ENCODE assay signal across 8 mouse cellular contexts in genomic region chr11:95337846-95338342, GRCm38 (mm10). TPM values are rescaled to one million over a fixed set of nuclear protein-coding genes. Genes with fewer than 3 reads are reported as not detected.
A peak's percentile ranks its signal among the peaks of the same experiment; 100 is the strongest.
DNase-seq lines count a peak whose midpoint lies in the region; ATAC-seq and TF ChIP-seq lines count a peak whose summit lies in the region.

No protein-coding gene starts in this region.

- no peak overlapping the region for H3K9ac ChIP-seq in CH12.LX (ENCODE audit: insufficient read depth, low read depth)
- no peak overlapping the region for H3K9ac ChIP-seq in forebrain, postnatal 0 days

- no peak for ATAC-seq in forebrain, postnatal 0 days

- H3K79me2 ChIP-seq in CH12.LX (replicated peaks; ENCODE audit: control insufficient read depth, extremely low read depth, insufficient read depth, poor library complexity, severe bottlenecking) (no peaks in the 10 kb centered on the region), macrophage (ENCODE audit: inconsistent target) (peaks cover 32% of the 10 kb centered on the region; the same call in 1 of the 2 replicates)

- TF ChIP-seq POLR2A in CH12.LX (IDR thresholded peaks at IDR 0.05; ENCODE audit: low read depth, low read length) = no peak

- H3K27me3 ChIP-seq in heart, embryonic 10.5 days (ENCODE audit: insufficient read depth, poor library complexity, severe bottlenecking) = 0 out of 2 replicates have a peak, but pooled peaks cover 3% of the 10 kb centered on the region
- peaks cover 74% of the 10 kb centered on the region for H3K27me3 ChIP-seq in CH12.LX (replicated peaks)
- H3K27me3 ChIP-seq in forebrain, postnatal 0 days (ENCODE audit: insufficient read depth, low read length) = peaks cover 4% of the 10 kb centered on the region; the same call in 1 of the 2 replicates

- dilution Hi-C loops in CH12.LX (cut with MboI; ENCODE audit: extremely low pct_ligation_motif_present, extremely low pct_unique_long_range_greater_than_20kb, low sequenced_read_pairs) = no loop called here

- H3K4me3 ChIP-seq in heart, embryonic 10.5 days = peak overlapping the region; percentile 96
- peak overlapping the region in 2 of 3 experiments; percentile 44 to 66 for H3K4me3 ChIP-seq in CH12.LX (replicated peaks in 1 of 3; ENCODE audit: low read depth in 2 of 3, low read length in 2 of 3, poor library complexity in 1 of 3)
- H3K4me3 ChIP-seq in forebrain, postnatal 0 days (ENCODE audit: low read depth, low read length) = peak overlapping the region; percentile 78
- H3K4me3 ChIP-seq in macrophage (ENCODE audit: inconsistent target) = peak overlapping the region; percentile 41

- peaks cover 25% of the 10 kb centered on the region for H3K4me1 ChIP-seq in heart, embryonic 10.5 days
- H3K4me1 ChIP-seq in CH12.LX (ENCODE audit: control insufficient read depth in 1 of 2, insufficient read depth in 2 of 2) = peaks cover 7 to 33% of the 10 kb centered on the region in 2 experiments; a peak in 3 of 4 replicates
- no peaks in the 10 kb centered on the region for H3K4me1 ChIP-seq in forebrain, postnatal 0 days (ENCODE audit: insufficient read depth)

- 25% methylated on average over 9 of the region's 9 CpGs for WGBS in heart, embryonic 10.5 days
- 33% methylated on average over 9 of the region's 9 CpGs for WGBS in forebrain, postnatal 0 days
- 7% methylated on average over 9 of the region's 9 CpGs for whole genome bisulfite sequencing in macrophage (ENCODE audit: missing documents)

- no peak for TF ChIP-seq CTCF in CH12.LX (conservative IDR thresholded peaks at IDR 0.05 in 1 of 2, IDR thresholded peaks at IDR 0.05 in 1 of 2; ENCODE audit: low read depth in 2 of 2, low read length in 2 of 2)
- no peak for TF ChIP-seq CTCF in forebrain, postnatal 0 days (IDR thresholded peaks at IDR 0.05; ENCODE audit: low read depth)

- peak overlapping the region; percentile 91 for H3K4me2 ChIP-seq in CH12.LX (ENCODE audit: insufficient read depth, low read depth, poor library complexity, severe bottlenecking)
- peak overlapping the region; percentile 98 for H3K4me2 ChIP-seq in forebrain, postnatal 0 days (ENCODE audit: low read depth)

- intact Hi-C loops in heart, postnatal 36 days (cut with DNase I) = loop anchor here (2.0 kb wide), 2 partner anchors 27 to 47 kb away; partner anchors contain the start of gene Slc35b1

- DNase-seq in heart, embryonic 10.5 days (ENCODE audit: low spot score) = no peak
- DNase-seq in heart, postnatal 36 days = no peak
- DNase-seq in CH12.LX (ENCODE audit: extremely low read depth) = no peak
- DNase-seq in forebrain, postnatal 0 days = no peak
- no peak for DNase-seq in urinary bladder, adult 2 months (ENCODE audit: low spot score)
- DNase-seq in embryo, embryonic 9.5 days (ENCODE audit: extremely low spot score) = no peak
- DNase-seq in cerebellum, adult 18-20 months = no peak

- no peak for TF ChIP-seq RAD21 in CH12.LX (IDR thresholded peaks at IDR 0.05; ENCODE audit: low read depth, low read length)

- H3K36me3 ChIP-seq in heart, embryonic 10.5 days = no peaks in the 10 kb centered on the region
- H3K36me3 ChIP-seq in CH12.LX (replicated peaks in 1 of 2; ENCODE audit: control insufficient read depth in 1 of 2, insufficient read depth in 1 of 2, low read length in 1 of 2) = no peaks in the 10 kb centered on the region
- no peaks in the 10 kb centered on the region for H3K36me3 ChIP-seq in forebrain, postnatal 0 days (ENCODE audit: insufficient read depth)
- no peaks in the 10 kb centered on the region for H3K36me3 ChIP-seq in macrophage (ENCODE audit: inconsistent target)

- H3K9me3 ChIP-seq in heart, embryonic 10.5 days = no peaks in the 10 kb centered on the region
- H3K9me3 ChIP-seq in CH12.LX (replicated peaks; ENCODE audit: low read length) = no peaks in the 10 kb centered on the region
- H3K9me3 ChIP-seq in forebrain, postnatal 0 days (ENCODE audit: low read length) = no peaks in the 10 kb centered on the region

- in situ Hi-C loops in CH12.LX (cut with MboI; ENCODE audit: low pct_ligation_motif_present, low pct_unique_long_range_greater_than_20kb, low sequenced_read_pairs) = no loop called here

- peak overlapping the region; percentile 93 for H3K27ac ChIP-seq in heart, embryonic 10.5 days
- no peak overlapping the region for H3K27ac ChIP-seq in CH12.LX (ENCODE audit: insufficient read depth, low read depth)
- no peak overlapping the region for H3K27ac ChIP-seq in forebrain, postnatal 0 days (ENCODE audit: low read depth, low read length)
- 0 out of 2 replicates have a peak overlapping the region, but pooled peaks have one; percentile 7 for H3K27ac ChIP-seq in macrophage

- no peak for TF ChIP-seq EP300 in CH12.LX (IDR thresholded peaks at IDR 0.05; ENCODE audit: low read length)

TF ChIP-seq in CH12.LX, 34 proteins besides CTCF, POLR2A, EP300 and RAD21:
- TF ChIP-seq ZKSCAN1 (IDR thresholded peaks at IDR 0.05; ENCODE audit: borderline replicate concordance, low read depth, low read length) = no peak
- no peak for TF ChIP-seq TBP (conservative IDR thresholded peaks at IDR 0.05; ENCODE audit: low read depth, low read length)
- TF ChIP-seq ELF1 (IDR thresholded peaks at IDR 0.05; ENCODE audit: low read depth, low read length) = no peak
- TF ChIP-seq MEF2A (IDR thresholded peaks at IDR 0.05; ENCODE audit: borderline replicate concordance, low read depth, low read length) = no peak
- no peak for TF ChIP-seq ZC3H11A (IDR thresholded peaks at IDR 0.05; ENCODE audit: low read depth, low read length)
- no peak for TF ChIP-seq JUND (conservative IDR thresholded peaks at IDR 0.05; ENCODE audit: low read depth, low read length)
- TF ChIP-seq TCF12 (IDR thresholded peaks at IDR 0.05; ENCODE audit: low read depth, low read length) = no peak
- no peak for TF ChIP-seq CHD1 (IDR thresholded peaks at IDR 0.05; ENCODE audit: low read depth, low read length)
- TF ChIP-seq MYC (IDR thresholded peaks at IDR 0.05; ENCODE audit: low read depth, low read length) = no peak
- TF ChIP-seq IRF4 (IDR thresholded peaks at IDR 0.05; ENCODE audit: low read depth, low read length) = no peak
- TF ChIP-seq BHLHE40 (IDR thresholded peaks at IDR 0.05; ENCODE audit: low read depth, low read length) = no peak
- TF ChIP-seq POLR2AphosphoS2 (IDR thresholded peaks at IDR 0.05; ENCODE audit: low read depth, low read length) = no peak
- no peak for TF ChIP-seq JUN (IDR thresholded peaks at IDR 0.05; ENCODE audit: insufficient read depth, low read depth, low read length)
- TF ChIP-seq MAX (IDR thresholded peaks at IDR 0.05; ENCODE audit: low read length) = no peak
TF ChIP-seq in CH12.LX: peak in this region for 0.

RNA-seq across cellular contexts. Expression of gene Fam117a, which starts 1.1 kb away (rescaled TPM):
- 8.2 and 10.7 TPM in 2 replicates for polyA plus RNA-seq in heart, embryonic 10.5 days (2016; fragmentation: Nextera tagmentation; extraction: Ambion mirVana)
- total RNA-seq in heart, postnatal 36 days (2021) = 10 to 100 TPM in 1 of 2 experiments, 1 to 10 TPM in 1; 7.0 to 10.3 TPM
- total RNA-seq in CH12.LX (2012; rRNA removed) (1.5 and 2.2 TPM in 2 replicates), CH12.LX (2014; rRNA removed) (0.54 and 0.62 TPM in 2 replicates)
- polyA plus RNA-seq in CH12.LX (2012; ENCODE audit: insufficient read length, low read depth) (0.91 and 0.98 TPM in 2 replicates), macrophage (2018) (3.2 to 6.4 TPM (median 3.5 TPM) in 3 replicates)
- 5.5 TPM in 2 replicates for total RNA-seq in forebrain, postnatal 0 days (2014; rRNA removed)
- polyA plus RNA-seq in forebrain, postnatal 0 days (2015; fragmentation: Nextera tagmentation; extraction: Ambion mirVana) = 1.0 and 1.8 TPM in 2 replicates
- total RNA-seq in macrophage (2018; cell fraction: chromatin; rRNA removed) = 1 to 10 TPM in 24 of 26 experiments, under 1 TPM in 2; 0.71 to 9.5 (median 3.7) TPM
- total RNA-seq in macrophage (2018; cell fraction: cytosol; rRNA removed) = 1 to 10 TPM in 24 of 26 experiments, under 1 TPM in 2; 0.95 to 5.6 (median 3.8) TPM
- total RNA-seq in macrophage (2018; cell fraction: nucleus; rRNA removed) = 1 to 10 TPM in 25 of 26 experiments, under 1 TPM in 1; 0.83 to 9.8 (median 3.8) TPM
- polyA plus RNA-seq in urinary bladder, adult 2 months (2012; rRNA removed) = 20.8 and 23.0 TPM in 2 replicates

RNA-seq across cellular contexts. Expression of gene Kat7, which starts 27.8 kb away (rescaled TPM):
- 66.0 and 68.5 TPM in 2 replicates for polyA plus RNA-seq in heart, embryonic 10.5 days (2016; fragmentation: Nextera tagmentation; extraction: Ambion mirVana)
- 10 to 100 TPM; 27.5 to 32.3 TPM for total RNA-seq in heart, postnatal 36 days (2021)
- total RNA-seq in CH12.LX (2012; rRNA removed) (59.5 and 60.3 TPM in 2 replicates), CH12.LX (2014; rRNA removed) (65.1 and 66.7 TPM in 2 replicates)
- polyA plus RNA-seq in CH12.LX (2012; ENCODE audit: insufficient read length, low read depth) (82.0 and 90.2 TPM in 2 replicates), macrophage (2018) (36.7 to 45.2 TPM (median 38.3 TPM) in 3 replicates)
- 69.0 and 78.2 TPM in 2 replicates for total RNA-seq in forebrain, postnatal 0 days (2014; rRNA removed)
- polyA plus RNA-seq in forebrain, postnatal 0 days (2015; fragmentation: Nextera tagmentation; extraction: Ambion mirVana) = 62.5 and 72.8 TPM in 2 replicates
- 10 to 100 TPM; 38.4 to 79.8 (median 62.3) TPM for total RNA-seq in macrophage (2018; cell fraction: chromatin; rRNA removed)
- 10 to 100 TPM; 28.5 to 54.9 (median 46.4) TPM for total RNA-seq in macrophage (2018; cell fraction: cytosol; rRNA removed)
- 10 to 100 TPM; 33.3 to 79.8 (median 49.9) TPM for total RNA-seq in macrophage (2018; cell fraction: nucleus; rRNA removed)
- 36.3 and 38.0 TPM in 2 replicates for polyA plus RNA-seq in urinary bladder, adult 2 months (2012; rRNA removed)

RNA-seq across cellular contexts. Expression of gene Slc35b1, which starts 46.6 kb away (rescaled TPM):
- 103 and 119 TPM in 2 replicates for polyA plus RNA-seq in heart, embryonic 10.5 days (2016; fragmentation: Nextera tagmentation; extraction: Ambion mirVana)
- total RNA-seq in heart, postnatal 36 days (2021) = 10 to 100 TPM; 35.7 to 37.6 TPM
- total RNA-seq in CH12.LX (2012; rRNA removed) (47.0 and 74.9 TPM in 2 replicates), CH12.LX (2014; rRNA removed) (75.1 and 76.4 TPM in 2 replicates)
- polyA plus RNA-seq in CH12.LX (2012; ENCODE audit: insufficient read length, low read depth) (119 and 125 TPM in 2 replicates), macrophage (2018) (38.7 to 66.0 TPM (median 52.4 TPM) in 3 replicates)
- 103 and 109 TPM in 2 replicates for total RNA-seq in forebrain, postnatal 0 days (2014; rRNA removed)
- 160 and 179 TPM in 2 replicates for polyA plus RNA-seq in forebrain, postnatal 0 days (2015; fragmentation: Nextera tagmentation; extraction: Ambion mirVana)
- total RNA-seq in macrophage (2018; cell fraction: chromatin; rRNA removed) = 10 to 100 TPM; 16.2 to 71.1 (median 44.2) TPM
- total RNA-seq in macrophage (2018; cell fraction: cytosol; rRNA removed) = 10 to 100 TPM; 29.1 to 60.6 (median 47.8) TPM
- 100 to 1,000 TPM in 1 of 26 experiments, 10 to 100 TPM in 25; 34.6 to 107 (median 56.5) TPM for total RNA-seq in macrophage (2018; cell fraction: nucleus; rRNA removed)
- polyA plus RNA-seq in urinary bladder, adult 2 months (2012; rRNA removed) = 55.1 and 66.5 TPM in 2 replicates

Comparison
In these comparisons a context has a peak if more than half of its experiments do, and no peak if none do; other contexts are left out.
1. H3K27ac ChIP-seq: peak in heart, embryonic 10.5 days (single experiment) and macrophage (single experiment); none in CH12.LX (single experiment) and forebrain, postnatal 0 days (single experiment).
2. H3K4me3 ChIP-seq: peak in every context shown above with its lines; median percentile 96 in heart, embryonic 10.5 days; 78 in forebrain, postnatal 0 days; 55 in CH12.LX; 41 in macrophage.